Mouse (Mus musculus): ENCODE results near the gene Rap1b.

- TF ChIP-seq EP300 (optimal IDR thresholded peaks at IDR 0.05) (no peak), CTCF (IDR thresholded peaks at IDR 0.05; ENCODE audit: low read depth) (no peak)
These were observed 16.2 kb downstream of the Rap1b start for GRCm38 (mm10) chr10:117829472-117830155.

Data from stomach, postnatal 0 days (tissue).